Mouse (Mus musculus): ENCODE results near the gene Slc39a7.
A peak's percentile ranks its signal among the peaks of the same experiment; 100 is the strongest.
"Not testable (repeated sequence)": the region's sequence is repeated elsewhere in the genome, so short reads cannot be mapped to it uniquely, and the experiment has no call there.

Slc39a7 gene

GRCm38 (mm10) chr17:34029890-34030595, 1.4 kb downstream of the Slc39a7 start:
- peak; percentile 23 for DNase-seq

- no peak for DNase-seq
These were observed 2.2 kb downstream of the Slc39a7 start for GRCm38 (mm10) chr17:34029150-34029889.

- DNase-seq = peak; percentile 26
These were observed 2.9 kb downstream of the Slc39a7 start for GRCm38 (mm10) chr17:34028501-34029149.

- DNase-seq = peak; percentile 97
These were observed 3.7 kb downstream of the Slc39a7 start, which contains the start of gene H2-Ke6 for GRCm38 (mm10) chr17:34027656-34028223. Gene H2-Ke6, minus strand, starts transcription at chr17:34028060.

- DNase-seq = peak; percentile 44
These were observed 4.4 kb downstream of the Slc39a7 start for GRCm38 (mm10) chr17:34026917-34027655.

- peak; percentile 12 for DNase-seq
These were observed 5.3 kb downstream of the Slc39a7 start for GRCm38 (mm10) chr17:34026221-34026620.

GRCm38 (mm10) chr17:34025756-34026151, 5.7 kb downstream of the Slc39a7 start:
- peak; percentile 15 for DNase-seq

- no peak for DNase-seq
These were observed 6.4 kb downstream of the Slc39a7 start for GRCm38 (mm10) chr17:34024861-34025755.

- peak; percentile 77 for DNase-seq
These were observed 7.1 kb downstream of the Slc39a7 start, which contains the start of gene Ring1 for GRCm38 (mm10) chr17:34024317-34024821. Gene Ring1, minus strand, starts transcription at chr17:34024680.

GRCm38 (mm10) chr17:34023678-34024077, 7.8 kb downstream of the Slc39a7 start:
- DNase-seq = peak; percentile 11

GRCm38 (mm10) chr17:34022987-34023386, 8.5 kb downstream of the Slc39a7 start:
- DNase-seq = peak; percentile 15

GRCm38 (mm10) chr17:34022414-34022783, 9.1 kb downstream of the Slc39a7 start:
- DNase-seq = no peak

- DNase-seq = peak; percentile 8
These were observed 9.7 kb downstream of the Slc39a7 start for GRCm38 (mm10) chr17:34021539-34022413.

GRCm38 (mm10) chr17:34013436-34013835, 18.0 kb downstream of the Slc39a7 start:
- no peak for DNase-seq

GRCm38 (mm10) chr17:34010156-34010555, 21.3 kb downstream of the Slc39a7 start:
- DNase-seq = no peak

GRCm38 (mm10) chr17:34006570-34006969, 24.9 kb downstream of the Slc39a7 start:
- no peak for DNase-seq

GRCm38 (mm10) chr17:34003426-34003825, 28.1 kb downstream of the Slc39a7 start:
- no peak for DNase-seq

GRCm38 (mm10) chr17:34000796-34001195, 30.7 kb downstream of the Slc39a7 start:
- not testable (repeated sequence) for DNase-seq

- peak; percentile 95 for DNase-seq
These were observed 31.3 kb downstream of the Slc39a7 start, which contains the start of gene H2-K1 for GRCm38 (mm10) chr17:34000150-34000537. Gene H2-K1, minus strand, starts transcription at chr17:34000347.

Data from kidney, adult 11 months (tissue).